ENCODE assay signal across 8 mouse cellular contexts in genomic region chr6:52797252-52797800, GRCm38 (mm10).
DNase-seq lines count a peak whose midpoint lies in the region; ATAC-seq and TF ChIP-seq lines count a peak whose summit lies in the region.

No protein-coding gene starts in this region.

- H3K4me2 ChIP-seq in limb, embryonic 11.5 days (ENCODE audit: low read depth, severe bottlenecking) = no peak overlapping the region

- no peaks in the 10 kb centered on the region for H3K79me2 ChIP-seq in liver, adult 2 months (ENCODE audit: control insufficient read depth, insufficient read depth, low read length)

- no peak for ATAC-seq in limb, embryonic 11.5 days (ENCODE audit: insufficient number of reproducible peaks, low FRiP score, low TSS enrichment, low read depth)

- no peak overlapping the region for H3K4me3 ChIP-seq in liver, adult 2 months (ENCODE audit: insufficient read depth, low read depth, low read length)
- no peak overlapping the region for H3K4me3 ChIP-seq in bone marrow macrophage, adult 2 months (ENCODE audit: insufficient read depth, low read length)
- H3K4me3 ChIP-seq in limb, embryonic 11.5 days (ENCODE audit: low read depth, low read length) = no peak overlapping the region

- DNase-seq in gastrocnemius, postnatal 14 days = peak; percentile 23
- DNase-seq in gastrocnemius, postnatal 36 days = no peak
- DNase-seq in liver, adult 2 months (ENCODE audit: extremely low read depth, low read depth, low spot score) = no peak
- DNase-seq in liver = no peak
- DNase-seq in limb, embryonic 11.5 days (ENCODE audit: low spot score) = peak; percentile 58
- no peak for DNase-seq in testis, postnatal 10 days (ENCODE audit: low spot score)
- no peak for DNase-seq in right cerebral cortex, postnatal 36 days (ENCODE audit: low spot score in 2 of 2)

- intact Hi-C loops in gastrocnemius, postnatal 14 days (cut with DNase I; ENCODE audit: low total_unique reads) = no loop called here
- intact Hi-C loops in gastrocnemius, postnatal 36 days (cut with DNase I) = no loop called here

- no peaks in the 10 kb centered on the region for H3K27me3 ChIP-seq in liver, adult 2 months (ENCODE audit: control insufficient read depth, insufficient read depth, low read length)
- H3K27me3 ChIP-seq in limb, embryonic 11.5 days (ENCODE audit: control insufficient read depth, insufficient read depth, low read length) = no peaks in the 10 kb centered on the region

- no peak overlapping the region for H3K9ac ChIP-seq in liver, adult 2 months (ENCODE audit: low read depth, low read length)
- no peak overlapping the region for H3K9ac ChIP-seq in limb, embryonic 11.5 days (ENCODE audit: low read length)

- H3K9me3 ChIP-seq in limb, embryonic 11.5 days (ENCODE audit: control insufficient read depth, low read length) = no peaks in the 10 kb centered on the region

- 83% methylated on average over 6 of the region's 6 CpGs for WGBS in liver, adult 2 months
- WGBS in limb, embryonic 11.5 days = 12% methylated on average over 6 of the region's 6 CpGs

- H3K36me3 ChIP-seq in liver, adult 2 months (ENCODE audit: control insufficient read depth, insufficient read depth, low read length) = no peaks in the 10 kb centered on the region
- H3K36me3 ChIP-seq in limb, embryonic 11.5 days (ENCODE audit: control insufficient read depth, insufficient read depth, low read length) = no peaks in the 10 kb centered on the region

- H3K4me1 ChIP-seq in liver, adult 2 months (ENCODE audit: control insufficient read depth, insufficient read depth, low read length) = no peaks in the 10 kb centered on the region
- peaks cover 31% of the 10 kb centered on the region for H3K4me1 ChIP-seq in bone marrow macrophage, adult 2 months (ENCODE audit: control insufficient read depth, insufficient read depth, low read length)
- H3K4me1 ChIP-seq in limb, embryonic 11.5 days (ENCODE audit: control insufficient read depth, insufficient read depth, low read length) = peaks cover 54% of the 10 kb centered on the region

- no peak overlapping the region for H3K27ac ChIP-seq in liver, adult 2 months (replicated peaks; ENCODE audit: insufficient read depth, low read depth, low read length)
- H3K27ac ChIP-seq in bone marrow macrophage, adult 2 months (ENCODE audit: insufficient read depth, low read depth, low read length) = 0 out of 2 replicates have a peak overlapping the region, but pooled peaks have one; percentile 2
- H3K27ac ChIP-seq in limb, embryonic 11.5 days (replicated peaks; ENCODE audit: low read depth, low read length) = peak overlapping the region; percentile 68

- peak; percentile 25; the same call in 1 of the 2 replicates for TF ChIP-seq CTCF in liver, adult 2 months (IDR thresholded peaks at IDR 0.05; ENCODE audit: low read depth, low read length)
- TF ChIP-seq CTCF in bone marrow macrophage, adult 2 months (IDR thresholded peaks at IDR 0.05; ENCODE audit: low read depth, low read length) = no peak

- no peak for TF ChIP-seq POLR2A in liver, adult 2 months (IDR thresholded peaks at IDR 0.05; ENCODE audit: extremely low read depth, insufficient read depth, low read length)
- no peak for TF ChIP-seq POLR2A in bone marrow macrophage, adult 2 months (IDR thresholded peaks at IDR 0.05; ENCODE audit: borderline replicate concordance, low read depth, low read length)

Comparison
In these comparisons a context has a peak if more than half of its experiments do, and no peak if none do; other contexts are left out.
1. DNase-seq: peak in gastrocnemius, postnatal 14 days (single experiment) and limb, embryonic 11.5 days (single experiment); none in gastrocnemius, postnatal 36 days (0 of 2), liver, adult 2 months (single experiment), liver (single experiment), testis, postnatal 10 days (single experiment) and right cerebral cortex, postnatal 36 days (0 of 2).